Mouse (Mus musculus) right cerebral cortex, postnatal 4 days (tissue): ENCODE results near the gene Gm10142.
"Not testable (repeated sequence)": the region's sequence is repeated elsewhere in the genome, so short reads cannot be mapped to it uniquely, and the experiment has no call there.

Experiments
- DNase-seq: peaks from one replicate; pipeline ENCODE4 v3.0.0-alpha.2; 2022

Gm10142 gene

GRCm38 (mm10) chr10:77715507-77715906, at the start of gene Gm10142:
TSS of gene Gm10142 (plus strand) at chr10:77715807.
- DNase-seq: no peak

DNA sequence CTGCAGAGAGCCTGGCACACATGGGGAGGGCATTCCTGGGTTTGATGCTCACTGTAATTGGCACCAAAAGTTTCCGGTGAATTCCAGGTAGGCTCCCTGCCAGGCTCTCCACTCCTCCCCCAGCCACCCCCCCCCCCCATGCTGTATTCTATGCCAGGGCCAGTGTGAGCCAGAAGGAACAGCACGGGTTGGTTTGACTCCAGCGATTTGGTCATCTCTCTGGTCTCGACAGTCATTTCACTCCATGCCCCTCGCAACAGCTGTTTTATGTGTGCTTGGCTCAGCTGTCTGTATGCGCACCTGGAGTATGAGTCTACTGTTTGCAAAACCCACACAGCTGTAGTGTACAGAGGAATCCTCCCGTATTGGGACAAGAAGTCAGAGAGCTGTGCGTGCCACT, 49.3 kb upstream of the Gm10142 start:
- DNase-seq: no peak

- DNase-seq: no peak
These were observed 48.2 kb upstream of the Gm10142 start for GRCm38 (mm10) chr10:77667402-77667801.

- DNase-seq: no peak
These were observed 44.9 kb upstream of the Gm10142 start for GRCm38 (mm10) chr10:77670710-77671109.

DNA sequence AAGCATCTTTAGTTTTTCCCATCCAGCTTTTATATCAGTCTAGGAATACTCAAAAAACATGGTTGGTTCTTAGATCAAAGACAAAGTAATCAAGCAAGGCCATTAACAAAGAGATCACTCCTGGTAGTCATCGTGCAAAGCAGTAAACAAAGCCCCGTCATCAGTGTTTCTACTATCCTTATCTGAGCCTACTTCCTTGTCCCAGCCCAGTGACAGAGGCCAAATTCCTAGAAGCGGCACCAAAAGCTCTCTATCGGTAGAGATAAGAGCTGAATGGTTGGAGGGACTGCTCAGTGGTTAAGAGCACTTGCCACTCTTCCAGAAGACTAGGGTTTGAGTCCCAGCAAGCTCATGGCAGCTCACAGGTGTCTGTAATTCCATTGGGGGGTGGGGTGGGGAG, 44.1 kb upstream of the Gm10142 start:
- DNase-seq: no peak

- no peak for DNase-seq
These were observed 41.8 kb upstream of the Gm10142 start for GRCm38 (mm10) chr10:77673765-77674164.

- DNase-seq: no peak
These were observed 38.0 kb upstream of the Gm10142 start for GRCm38 (mm10) chr10:77677562-77677961.

DNA sequence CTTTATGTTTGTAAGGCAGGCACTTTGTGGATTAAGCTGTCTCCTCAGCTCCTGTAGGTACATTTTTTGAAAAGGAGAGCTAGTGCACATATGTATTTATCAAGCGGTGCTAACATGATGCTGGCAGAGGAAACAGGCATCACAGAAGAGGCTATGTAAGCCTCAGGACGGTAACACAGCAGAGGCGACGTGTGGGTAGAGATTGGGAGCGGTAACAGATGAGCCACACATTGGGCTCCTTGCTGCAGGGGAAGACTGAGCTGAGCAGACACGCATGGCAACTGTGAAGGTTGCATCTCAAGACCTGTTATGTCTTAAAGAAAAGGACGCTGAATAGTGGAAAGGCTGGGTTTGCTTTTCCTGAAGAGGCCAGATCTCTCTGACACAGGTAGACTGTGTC, 32.6 kb upstream of the Gm10142 start:
- DNase-seq: no peak

DNA sequence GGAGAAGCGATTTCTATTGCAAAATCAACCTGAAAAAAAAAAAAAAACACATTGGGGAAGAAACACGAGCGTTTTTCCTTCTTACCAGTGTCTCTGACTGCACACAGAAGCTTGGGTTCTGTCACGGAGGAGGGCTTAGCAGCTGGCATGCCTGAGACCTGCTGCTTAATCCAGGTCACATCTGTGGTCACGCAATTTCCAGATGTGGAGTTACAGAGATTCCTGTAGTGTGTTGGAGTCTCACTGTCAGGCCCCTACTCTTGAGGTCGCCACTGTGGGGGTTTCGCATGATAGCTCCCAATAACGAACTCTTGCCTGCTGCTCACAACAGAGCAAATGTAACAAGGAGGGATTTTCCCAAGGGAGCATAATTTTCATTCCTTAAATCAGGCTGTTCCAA, 31.4 kb upstream of the Gm10142 start:
- no peak for DNase-seq

DNA sequence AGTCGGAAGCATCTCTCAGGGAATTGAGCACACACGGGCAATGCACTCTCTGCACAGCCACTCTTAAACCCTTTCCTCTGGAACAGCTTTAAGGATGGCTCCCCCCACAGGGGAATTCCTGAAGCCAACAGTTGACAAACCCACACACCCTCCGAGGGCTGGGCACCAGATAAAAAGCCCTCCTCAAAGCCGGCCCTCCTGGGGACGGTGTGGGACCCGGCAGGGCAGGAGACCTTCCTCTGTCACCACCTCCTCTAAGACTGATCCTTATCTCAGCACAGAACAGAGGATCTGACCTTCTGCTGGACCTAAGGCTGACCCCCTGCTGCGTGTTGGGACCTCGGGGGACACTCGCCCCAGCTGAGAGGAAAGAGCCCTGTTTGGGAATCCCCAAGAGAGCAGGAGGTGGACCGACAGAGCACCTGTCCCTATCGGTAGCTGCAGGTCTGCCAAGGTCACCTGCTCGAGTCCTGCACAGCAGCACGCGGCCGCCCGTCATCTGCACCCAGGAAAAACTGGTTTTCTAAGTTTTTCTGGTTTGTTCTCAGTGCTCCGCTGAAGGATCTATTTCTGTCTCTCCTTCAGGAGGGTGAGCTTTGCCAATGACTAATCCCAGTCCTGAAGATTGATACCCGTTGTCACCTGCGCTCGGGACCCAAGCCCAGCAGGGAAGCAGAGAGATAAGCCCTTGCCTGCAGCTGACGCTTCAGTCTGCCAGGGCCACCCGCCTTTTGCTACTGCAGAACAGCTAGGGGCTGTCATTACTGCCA, 29.5 kb upstream of the Gm10142 start, which contains the start of gene Tspear:
TSS of gene Tspear (plus strand) at position 675 of the 770 bp plus-strand sequence.
- no peak for DNase-seq

GRCm38 (mm10) chr10:77687021-77687420, 28.6 kb upstream of the Gm10142 start:
- no peak for DNase-seq

DNA sequence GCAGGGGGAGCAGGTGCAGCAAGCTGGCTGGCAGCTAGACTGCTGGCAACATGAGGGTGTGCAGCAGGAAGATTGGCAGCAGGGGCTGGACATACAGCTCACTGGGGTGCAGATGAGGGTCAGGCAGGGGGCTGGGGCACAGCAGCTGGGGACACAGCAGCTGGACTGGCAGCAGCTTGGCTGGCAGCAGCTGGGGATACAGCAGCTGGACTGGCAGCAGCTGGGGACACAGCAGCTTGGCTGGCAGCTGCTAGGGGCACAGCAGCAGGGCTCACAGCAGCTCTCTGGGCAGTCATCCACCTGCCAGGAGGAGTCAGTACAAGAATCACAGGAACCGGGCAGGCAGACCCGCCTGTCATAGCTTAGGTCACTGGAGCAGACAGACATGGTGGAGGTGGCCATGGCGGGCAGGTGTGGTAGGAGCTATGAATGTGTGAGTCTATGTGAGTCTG, 25.2 kb upstream of the Gm10142 start, which contains the start of gene Gm19402:
TSS of gene Gm19402 (minus strand) at position 402 of the 452 bp plus-strand sequence.
- DNase-seq: not testable (repeated sequence)

GRCm38 (mm10) chr10:77697133-77697532, 18.5 kb upstream of the Gm10142 start, which contains the start of gene Gm9508:
TSS of gene Gm9508 (minus strand) at chr10:77697233.
- no peak for DNase-seq

DNA sequence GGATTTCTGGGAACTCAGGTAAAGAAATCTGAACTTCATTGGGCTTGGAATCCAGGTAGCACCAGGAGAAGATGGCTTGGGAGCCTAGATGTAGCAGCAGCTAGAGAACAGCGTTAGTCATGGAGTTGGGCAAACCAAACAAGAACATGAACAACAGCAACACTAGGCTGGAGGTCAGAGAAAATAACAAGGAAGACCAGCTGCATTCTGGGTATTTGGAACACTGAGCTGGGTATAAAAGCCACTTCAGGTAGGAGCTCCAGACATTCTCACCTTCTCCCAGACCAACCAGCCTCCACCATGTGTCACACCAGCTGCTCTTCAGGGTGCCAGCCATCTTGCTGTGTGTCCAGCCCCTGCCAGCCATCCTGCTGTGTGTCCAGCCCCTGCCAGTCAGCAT, 9.3 kb upstream of the Gm10142 start, which contains the start of gene Gm10272:
TSS of gene Gm10272 (plus strand) at position 301 of the 400 bp plus-strand sequence.
- no peak for DNase-seq

GRCm38 (mm10) chr10:77709831-77710230, 5.8 kb upstream of the Gm10142 start:
- no peak for DNase-seq

DNA sequence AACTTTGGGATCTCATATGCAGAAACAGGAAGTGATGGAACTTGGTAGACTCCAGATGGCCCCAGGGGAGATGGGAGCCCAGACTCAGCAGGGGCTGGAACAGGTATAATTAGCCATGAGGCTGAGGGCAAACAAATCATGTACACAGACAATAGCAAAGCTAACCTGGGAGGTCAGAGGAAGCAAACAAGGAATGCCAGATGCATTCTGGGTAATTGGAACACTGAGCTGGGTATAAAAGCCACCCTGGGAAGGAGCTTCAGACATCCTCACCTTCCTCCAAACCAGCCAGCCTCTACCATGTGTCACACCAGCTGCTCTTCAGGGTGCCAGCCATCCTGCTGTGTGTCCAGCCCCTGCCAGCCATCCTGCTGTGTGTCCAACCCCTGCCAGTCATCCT, 4.5 kb upstream of the Gm10142 start, which contains the start of gene Gm10024:
TSS of gene Gm10024 (plus strand) at position 301 of the 400 bp plus-strand sequence.
- DNase-seq: not testable (repeated sequence)

- no peak for DNase-seq
These were observed 1.9 kb upstream of the Gm10142 start for GRCm38 (mm10) chr10:77713734-77714133.

DNA sequence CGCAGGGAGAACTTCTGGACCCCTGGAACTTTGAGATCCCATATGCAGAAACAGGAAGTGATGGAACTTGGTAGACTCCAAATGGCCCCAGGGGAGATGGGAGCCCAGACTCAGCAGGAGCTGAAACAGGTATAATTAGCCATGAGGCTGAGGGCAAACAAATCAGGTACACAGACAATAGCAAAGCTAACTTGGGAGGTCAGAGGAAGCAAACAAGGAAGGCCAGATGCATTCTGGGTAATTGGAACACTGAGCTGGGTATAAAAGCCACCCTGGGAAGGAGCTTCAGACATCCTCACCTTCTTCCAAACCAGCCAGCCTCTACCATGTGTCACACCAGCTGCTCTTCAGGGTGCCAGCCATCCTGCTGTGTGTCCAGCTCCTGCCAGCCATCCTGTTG, 4.7 kb downstream of the Gm10142 start, which contains the start of gene Krtap12-1:
TSS of gene Krtap12-1 (plus strand) at position 301 of the 400 bp plus-strand sequence.
- not testable (repeated sequence) for DNase-seq

DNA sequence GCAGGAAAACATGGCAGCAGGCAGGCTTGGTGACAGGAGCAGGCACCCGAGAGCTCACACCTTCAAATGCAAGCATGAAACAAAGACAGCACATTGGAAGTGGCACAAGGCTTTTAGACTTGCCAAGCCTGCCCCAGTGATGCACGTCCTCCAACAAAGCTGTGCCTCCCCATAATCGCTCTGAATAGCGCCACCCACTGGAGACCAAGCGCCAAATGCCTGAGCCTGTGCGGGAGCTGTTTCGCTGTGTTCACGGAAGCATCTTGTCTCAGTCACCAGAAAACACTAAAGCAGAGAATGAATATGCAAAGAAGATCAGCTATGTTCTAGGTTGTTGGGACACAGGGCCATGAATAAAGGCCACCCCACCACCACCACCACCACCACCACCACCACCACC, 9.2 kb downstream of the Gm10142 start:
- no peak for DNase-seq

- DNase-seq: no peak
These were observed 10.6 kb downstream of the Gm10142 start, which contains the start of gene Gm10100 for GRCm38 (mm10) chr10:77726186-77726585. TSS of gene Gm10100 (plus strand) at chr10:77726486.

GRCm38 (mm10) chr10:77728280-77728679, 12.7 kb downstream of the Gm10142 start:
- no peak for DNase-seq

DNA sequence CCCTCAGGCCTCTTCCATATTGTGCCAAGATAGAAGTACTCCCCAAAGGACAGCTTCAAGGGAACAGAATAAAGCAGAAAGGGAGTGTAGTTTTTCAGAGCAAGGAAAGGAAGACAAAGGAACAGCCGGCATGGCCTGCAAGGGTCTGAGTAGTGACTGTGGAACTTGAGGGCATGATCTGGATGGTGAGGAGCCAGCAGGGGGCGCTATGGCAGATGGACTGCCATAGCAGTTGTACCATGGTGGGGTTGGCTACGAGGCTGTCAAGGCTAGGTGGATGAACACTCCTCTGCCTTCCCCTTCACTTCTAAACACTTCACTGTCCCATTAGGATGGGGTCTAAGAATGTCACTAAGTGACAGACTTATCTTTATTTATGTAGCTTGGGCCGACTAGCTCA, 13.6 kb downstream of the Gm10142 start:
- DNase-seq: no peak

DNA sequence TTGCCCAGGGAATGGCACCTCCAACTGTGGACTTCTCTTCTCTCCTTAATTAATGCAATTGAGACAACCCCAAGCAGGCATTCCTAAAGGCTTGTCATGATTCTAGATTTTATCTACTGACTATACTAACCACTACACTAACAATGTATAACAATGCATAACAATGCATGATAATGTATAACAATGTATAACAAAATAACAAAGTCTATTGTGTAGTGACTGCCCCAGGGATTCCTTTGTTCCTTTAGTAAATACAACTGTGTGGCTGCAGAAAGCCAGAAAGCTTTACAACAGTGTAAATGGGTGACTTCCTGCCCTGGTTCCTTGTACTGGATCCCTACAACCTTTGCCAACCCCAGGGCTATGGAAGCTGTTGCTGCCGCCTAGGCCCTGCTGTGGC, 20.3 kb downstream of the Gm10142 start:
- no peak for DNase-seq

GRCm38 (mm10) chr10:77738929-77739328, 23.3 kb downstream of the Gm10142 start:
- no peak for DNase-seq
